ENCODE assay signal across 10 mouse cellular contexts in genomic region chr14:104468623-104468970, GRCm38 (mm10). TPM values are rescaled to one million over a fixed set of nuclear protein-coding genes. Genes with fewer than 3 reads are reported as not detected.
A peak's percentile ranks its signal among the peaks of the same experiment; 100 is the strongest.
DNase-seq lines count a peak whose midpoint lies in the region; ATAC-seq and TF ChIP-seq lines count a peak whose summit lies in the region.
"Had no signal": no experiment of that assay in that cellular context is flagged by ENCODE, and none has a peak within 500 bp of the region (broad histone marks: within the 10 kb centered on the region; RNA-seq: fewer than 3 reads in every experiment).

No protein-coding gene starts in this region.

- H3K27ac ChIP-seq in forebrain, embryonic 10.5 days = no peak overlapping the region
- H3K27ac ChIP-seq in forebrain, embryonic 16.5 days (ENCODE audit: low read length) = no peak overlapping the region
- H3K27ac ChIP-seq in CH12.LX (ENCODE audit: insufficient read depth, low read depth) = no peak overlapping the region
- H3K27ac ChIP-seq in hindbrain, embryonic 11.5 days (ENCODE audit: low read depth, low read length) = no peak overlapping the region
- H3K27ac ChIP-seq in midbrain, embryonic 11.5 days (ENCODE audit: low read depth, low read length) = no peak overlapping the region

- no peaks in the 10 kb centered on the region for H3K9me3 ChIP-seq in forebrain, embryonic 10.5 days
- no peaks in the 10 kb centered on the region for H3K9me3 ChIP-seq in forebrain, embryonic 16.5 days (ENCODE audit: control insufficient read depth, low read length)
- peaks cover 6% of the 10 kb centered on the region for H3K9me3 ChIP-seq in CH12.LX (replicated peaks; ENCODE audit: low read length)
- no peaks in the 10 kb centered on the region for H3K9me3 ChIP-seq in hindbrain, embryonic 11.5 days (ENCODE audit: control insufficient read depth, low read length)
- H3K9me3 ChIP-seq in midbrain, embryonic 11.5 days (ENCODE audit: control insufficient read depth, low read length) = no peaks in the 10 kb centered on the region

- no peak for TF ChIP-seq POLR2A in CH12.LX (IDR thresholded peaks at IDR 0.05; ENCODE audit: low read depth, low read length)

- no peak for DNase-seq in forebrain, embryonic 10.5 days (ENCODE audit: extremely low spot score, low spot score)
- no peak for DNase-seq in CH12.LX (ENCODE audit: extremely low read depth)
- no peak for DNase-seq in hindbrain, embryonic 11.5 days (ENCODE audit: low spot score)
- DNase-seq in midbrain, embryonic 11.5 days (ENCODE audit: low spot score, missing footprints) = peak; percentile 92
- DNase-seq in cerebellum, postnatal 36 days = no peak
- DNase-seq in thymus, postnatal 25 days = no peak
- DNase-seq: cerebellum, adult 11-12 months had no signal

- peaks cover 100% of the 10 kb centered on the region for H3K27me3 ChIP-seq in forebrain, embryonic 10.5 days (ENCODE audit: poor library complexity, severe bottlenecking)
- H3K27me3 ChIP-seq in forebrain, embryonic 16.5 days (replicated peaks; ENCODE audit: control insufficient read depth, insufficient read depth, low read length) = peaks cover 70% of the 10 kb centered on the region
- H3K27me3 ChIP-seq in CH12.LX (replicated peaks) = peaks cover 23% of the 10 kb centered on the region
- H3K27me3 ChIP-seq in hindbrain, embryonic 11.5 days (ENCODE audit: control insufficient read depth, insufficient read depth, low read length) = peaks cover 70% of the 10 kb centered on the region
- peaks cover 91% of the 10 kb centered on the region for H3K27me3 ChIP-seq in midbrain, embryonic 11.5 days (ENCODE audit: control insufficient read depth, insufficient read depth, low read length)

- WGBS in forebrain, embryonic 10.5 days = 8% methylated on average over 6 of the region's 6 CpGs
- WGBS in forebrain, embryonic 16.5 days = 4% methylated on average over 6 of the region's 6 CpGs
- WGBS in hindbrain, embryonic 11.5 days = 3% methylated on average over 6 of the region's 6 CpGs
- WGBS in midbrain, embryonic 11.5 days = 8% methylated on average over 6 of the region's 6 CpGs

- dilution Hi-C loops in CH12.LX (cut with MboI; ENCODE audit: extremely low pct_ligation_motif_present, extremely low pct_unique_long_range_greater_than_20kb, low sequenced_read_pairs) = no loop called here

- no peak for TF ChIP-seq EP300 in CH12.LX (IDR thresholded peaks at IDR 0.05; ENCODE audit: low read length)

- in situ Hi-C loops in CH12.LX (cut with MboI; ENCODE audit: low pct_ligation_motif_present, low pct_unique_long_range_greater_than_20kb, low sequenced_read_pairs) = no loop called here

- TF ChIP-seq CTCF in CH12.LX (conservative IDR thresholded peaks at IDR 0.05 in 1 of 2, IDR thresholded peaks at IDR 0.05 in 1 of 2; ENCODE audit: low read depth in 2 of 2, low read length in 2 of 2) = no peak

- H3K79me2 ChIP-seq in CH12.LX (replicated peaks; ENCODE audit: control insufficient read depth, extremely low read depth, insufficient read depth, poor library complexity, severe bottlenecking) = no peaks in the 10 kb centered on the region

- TF ChIP-seq RAD21 in CH12.LX (IDR thresholded peaks at IDR 0.05; ENCODE audit: low read depth, low read length) = no peak

- no peak overlapping the region for H3K9ac ChIP-seq in forebrain, embryonic 16.5 days (replicated peaks; ENCODE audit: low read depth, low read length)
- 0 out of 2 replicates have a peak overlapping the region, but pooled peaks have one; percentile 12 for H3K9ac ChIP-seq in CH12.LX (ENCODE audit: insufficient read depth, low read depth)
- H3K9ac ChIP-seq in hindbrain, embryonic 11.5 days (ENCODE audit: low read depth, low read length) = no peak overlapping the region
- no peak overlapping the region for H3K9ac ChIP-seq in midbrain, embryonic 11.5 days (ENCODE audit: low read length)

- H3K4me2 ChIP-seq in forebrain, embryonic 16.5 days (ENCODE audit: low read length) = no peak overlapping the region
- H3K4me2 ChIP-seq in CH12.LX (ENCODE audit: insufficient read depth, low read depth, poor library complexity, severe bottlenecking) = peak overlapping the region; percentile 33; the same call in 1 of the 2 replicates
- H3K4me2 ChIP-seq in hindbrain, embryonic 11.5 days (replicated peaks; ENCODE audit: low read depth, low read length) = peak overlapping the region; percentile 68
- peak overlapping the region; percentile 86 for H3K4me2 ChIP-seq in midbrain, embryonic 11.5 days

- no peak for ATAC-seq in forebrain, embryonic 16.5 days
- ATAC-seq in hindbrain, embryonic 11.5 days (ENCODE audit: low FRiP score) = no peak
- no peak for ATAC-seq in midbrain, embryonic 11.5 days (ENCODE audit: low FRiP score)
- ATAC-seq in granulocyte monocyte progenitor cell, adult 5-6 weeks (replicated peaks; ENCODE audit: poor library complexity, severe bottlenecking) = no peak

- H3K36me3 ChIP-seq in forebrain, embryonic 10.5 days (replicated peaks) = no peaks in the 10 kb centered on the region
- H3K36me3 ChIP-seq in forebrain, embryonic 16.5 days (ENCODE audit: control insufficient read depth, insufficient read depth) = no peaks in the 10 kb centered on the region
- H3K36me3 ChIP-seq in CH12.LX (replicated peaks in 1 of 2; ENCODE audit: control insufficient read depth in 1 of 2, insufficient read depth in 1 of 2, low read length in 1 of 2) = peaks cover 0 to 13% of the 10 kb centered on the region in 2 experiments
- H3K36me3 ChIP-seq in hindbrain, embryonic 11.5 days (ENCODE audit: control insufficient read depth, insufficient read depth, low read length) = no peaks in the 10 kb centered on the region
- no peaks in the 10 kb centered on the region for H3K36me3 ChIP-seq in midbrain, embryonic 11.5 days (ENCODE audit: control insufficient read depth, insufficient read depth, low read length)

- peaks cover 47% of the 10 kb centered on the region for H3K4me1 ChIP-seq in forebrain, embryonic 10.5 days
- peaks cover 34% of the 10 kb centered on the region for H3K4me1 ChIP-seq in forebrain, embryonic 16.5 days (replicated peaks; ENCODE audit: control insufficient read depth, insufficient read depth, low read length)
- H3K4me1 ChIP-seq in CH12.LX (ENCODE audit: control insufficient read depth in 1 of 2, insufficient read depth in 2 of 2) = peaks cover 7 to 8% of the 10 kb centered on the region in 2 experiments
- H3K4me1 ChIP-seq in hindbrain, embryonic 11.5 days (replicated peaks; ENCODE audit: control insufficient read depth, insufficient read depth, low read length) = peaks cover 10% of the 10 kb centered on the region
- H3K4me1 ChIP-seq in midbrain, embryonic 11.5 days (ENCODE audit: control insufficient read depth, insufficient read depth, low read length) = peaks cover 15% of the 10 kb centered on the region

- peak overlapping the region; percentile 64; the same call in 1 of the 2 replicates for H3K4me3 ChIP-seq in forebrain, embryonic 10.5 days
- H3K4me3 ChIP-seq in forebrain, embryonic 16.5 days (replicated peaks; ENCODE audit: low read length) = no peak overlapping the region
- H3K4me3 ChIP-seq in CH12.LX (replicated peaks in 1 of 3; ENCODE audit: low read depth in 2 of 3, low read length in 2 of 3, poor library complexity in 1 of 3) = no peak overlapping the region
- no peak overlapping the region for H3K4me3 ChIP-seq in hindbrain, embryonic 11.5 days (ENCODE audit: low read depth, low read length)
- peak overlapping the region; percentile 54 for H3K4me3 ChIP-seq in midbrain, embryonic 11.5 days (ENCODE audit: low read depth, low read length)

TF ChIP-seq in CH12.LX, 34 proteins besides CTCF, POLR2A, EP300 and RAD21:
- TF ChIP-seq BHLHE40 (IDR thresholded peaks at IDR 0.05; ENCODE audit: low read depth, low read length) (no peak), SMC3 (IDR thresholded peaks at IDR 0.05; ENCODE audit: low read depth, low read length) (no peak), USF1 (IDR thresholded peaks at IDR 0.05; ENCODE audit: low read depth, low read length) (no peak), ZNF384 (IDR thresholded peaks at IDR 0.05; ENCODE audit: low read depth, low read length) (no peak), MXI1 (IDR thresholded peaks at IDR 0.05; ENCODE audit: low read depth, low read length) (no peak), MYC (IDR thresholded peaks at IDR 0.05; ENCODE audit: low read depth, low read length) (no peak), NELFE (IDR thresholded peaks at IDR 0.05; ENCODE audit: low read depth, low read length) (no peak), POLR2AphosphoS2 (IDR thresholded peaks at IDR 0.05; ENCODE audit: low read depth, low read length) (no peak), CHD1 (IDR thresholded peaks at IDR 0.05; ENCODE audit: low read depth, low read length) (no peak), E2F4 (IDR thresholded peaks at IDR 0.05; ENCODE audit: insufficient replicate concordance, low read depth, low read length) (no peak), PAX5 (IDR thresholded peaks at IDR 0.05; ENCODE audit: low read length) (no peak), MAZ (IDR thresholded peaks at IDR 0.05; ENCODE audit: low read depth, low read length) (no peak), SIN3A (IDR thresholded peaks at IDR 0.05; ENCODE audit: low read length) (no peak)

RNA-seq across cellular contexts. Expression of gene Pou4f1, which starts 0.8 kb away (rescaled TPM):
- polyA plus RNA-seq in forebrain, embryonic 10.5 days (2016; fragmentation: Nextera tagmentation; extraction: Ambion mirVana) = 1.5 and 1.6 TPM in 2 replicates
- 1.1 and 1.8 TPM in 2 replicates for polyA plus RNA-seq in forebrain, embryonic 16.5 days (2015; fragmentation: Nextera tagmentation; extraction: Ambion mirVana)
- total RNA-seq in CH12.LX (2012; rRNA removed) (1.1 and 1.9 TPM in 2 replicates), CH12.LX (2014; rRNA removed) (1.5 and 1.7 TPM in 2 replicates)
- 4.2 and 5.3 TPM in 2 replicates for polyA plus RNA-seq in CH12.LX (2012; ENCODE audit: insufficient read length, low read depth)
- 56.5 and 71.1 TPM in 2 replicates for polyA plus RNA-seq in hindbrain, embryonic 11.5 days (2014; fragmentation: Nextera tagmentation; extraction: Ambion mirVana)
- polyA plus RNA-seq in midbrain, embryonic 11.5 days (2014; fragmentation: Nextera tagmentation; extraction: Ambion mirVana) = 46.9 and 56.1 TPM in 2 replicates
- total RNA-seq in granulocyte monocyte progenitor cell, adult 5-6 weeks (2014; fragmentation: Nextera tagmentation) = 0.64 and 1.4 TPM in 2 replicates
- 0.52 TPM in 1 of 2 replicates, not detected in the other for total RNA-seq in granulocyte monocyte progenitor cell, adult 5-6 weeks (2017)
- total RNA-seq: left cerebral cortex, postnatal 36 days had no signal

RNA-seq across cellular contexts. Expression of gene Rnf219, which starts 53.8 kb away (rescaled TPM):
- 46.8 and 55.6 TPM in 2 replicates for polyA plus RNA-seq in forebrain, embryonic 10.5 days (2016; fragmentation: Nextera tagmentation; extraction: Ambion mirVana)
- 31.5 TPM in 2 replicates for polyA plus RNA-seq in forebrain, embryonic 16.5 days (2015; fragmentation: Nextera tagmentation; extraction: Ambion mirVana)
- total RNA-seq in CH12.LX (2012; rRNA removed) (12.2 and 16.2 TPM in 2 replicates), CH12.LX (2014; rRNA removed) (18.2 and 20.0 TPM in 2 replicates)
- polyA plus RNA-seq in CH12.LX (2012; ENCODE audit: insufficient read length, low read depth) = 30.2 and 33.8 TPM in 2 replicates
- polyA plus RNA-seq in hindbrain, embryonic 11.5 days (2014; fragmentation: Nextera tagmentation; extraction: Ambion mirVana) = 39.5 and 44.0 TPM in 2 replicates
- 36.3 and 42.8 TPM in 2 replicates for polyA plus RNA-seq in midbrain, embryonic 11.5 days (2014; fragmentation: Nextera tagmentation; extraction: Ambion mirVana)
- 18.5 and 21.2 TPM in 2 replicates for total RNA-seq in granulocyte monocyte progenitor cell, adult 5-6 weeks (2014; fragmentation: Nextera tagmentation)
- 31.6 and 40.7 TPM in 2 replicates for total RNA-seq in granulocyte monocyte progenitor cell, adult 5-6 weeks (2017)

Comparison
In these comparisons a context has a peak if more than half of its experiments do, and no peak if none do; other contexts are left out.
1. H3K4me3 ChIP-seq: peak in forebrain, embryonic 10.5 days (single experiment) and midbrain, embryonic 11.5 days (single experiment); none in forebrain, embryonic 16.5 days (single experiment), CH12.LX (0 of 3) and hindbrain, embryonic 11.5 days (single experiment).